Mouse (Mus musculus) neural tube, embryonic 12.5 days (tissue): ENCODE measurements around the gene Acta1. TPM values are rescaled to one million over a fixed set of nuclear protein-coding genes. Genes with fewer than 3 reads are reported as not detected.

Experiments used
- ATAC-seq: fragments of 200-750 bp; cut with Nextera tagmentation; 2 replicates; pipeline ENCODE4 v1.8.0; 2017; ENCODE audit warnings: low read depth, mild to moderate bottlenecking, moderate TSS enrichment, moderate library complexity; ENCODE audit not compliant: low FRiP score
- H3K27ac ChIP-seq: fragments of 300-500 bp; sonication (generic); 2 replicates; pipeline ENCODE4 v1.5.1; 2016
- H3K27me3 ChIP-seq: fragments of 300-500 bp; sonication (generic); replicated peaks from 2 replicates; pipeline ENCODE4 v1.6.1; 2016; ENCODE audit warnings: mild to moderate bottlenecking
- H3K36me3 ChIP-seq: fragments of 300-500 bp; sonication (generic); 2 replicates; pipeline ENCODE4 v1.6.1; 2016; ENCODE audit warnings: mild to moderate bottlenecking
- H3K4me1 ChIP-seq: fragments of 300-500 bp; sonication (generic); 2 replicates; pipeline ENCODE4 v1.6.1; 2016
- H3K4me2 ChIP-seq: fragments of 300-500 bp; sonication (generic); replicated peaks from 2 replicates; pipeline ENCODE4 v1.6.1; 2016; ENCODE audit warnings: mild to moderate bottlenecking
- H3K4me3 ChIP-seq: fragments of 300-500 bp; sonication (generic); 2 replicates; pipeline ENCODE4 v1.5.1; 2016
- H3K9ac ChIP-seq: fragments of 300-500 bp; sonication (generic); 2 replicates; pipeline ENCODE4 v1.6.1; 2016; ENCODE audit warnings: mild to moderate bottlenecking
- H3K9me3 ChIP-seq: fragments of 300-500 bp; sonication (generic); 2 replicates; pipeline ENCODE4 v1.6.1; 2016; ENCODE audit warnings: mild to moderate bottlenecking
- WGBS: fragments of 180-500 bp; shearing (Covaris S2); methylation state at CpG from one replicate; pipeline ENCODE4 v1.1.7; 2016; 5-methylcytosine and 5-hydroxymethylcytosine counted together
- polyA plus RNA-seq: library from polyadenylated mRNA; unstranded; fragments of >200 nt; fragmentation: Nextera tagmentation; extraction: Ambion mirVana; gene quantifications from 2 replicates; pipeline ENCODE4 v1.2.1, GENCODE M21; 2016

The Acta1 gene
- polyA plus RNA-seq, 1 experiment from 2014 or later: 56.3 TPM

DNA sequence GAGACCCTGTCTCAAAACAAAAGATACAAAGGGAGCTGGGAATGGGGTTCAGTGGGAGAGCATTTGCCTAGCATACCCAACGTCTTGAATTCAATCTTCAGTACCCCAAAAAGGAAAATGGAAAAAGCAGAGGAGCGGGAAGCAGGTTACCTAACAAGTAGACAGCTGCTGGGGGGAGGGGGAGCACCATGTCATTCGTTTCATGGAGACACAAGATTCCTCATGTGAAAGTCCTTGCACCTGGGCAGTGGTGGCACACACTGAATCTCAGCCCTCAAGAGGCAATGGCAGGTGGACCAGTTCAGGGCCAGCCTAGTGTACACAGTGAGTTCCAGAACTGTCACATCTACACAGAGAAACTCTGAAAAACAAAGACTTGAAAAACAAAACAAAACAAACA lies 37.2 kb downstream of the Acta1 start:
- Histone ChIP-seq H3K27ac (no peak overlapping the region), H3K9ac (no peak overlapping the region), H3K4me2 (peak overlapping the region; percentile 81; the same call in 1 of the 2 replicates), H3K27me3 (peaks cover 11% of the 10 kb centered on the region; the same call in 1 of the 2 replicates), H3K4me1 (peaks cover 9% of the 10 kb centered on the region), H3K9me3 (no peaks in the 10 kb centered on the region), H3K36me3 (no peaks in the 10 kb centered on the region), H3K4me3 (no peak overlapping the region)
- 70% methylated on average over 3 of the region's 3 CpGs for WGBS
- ATAC-seq: no peak

DNA sequence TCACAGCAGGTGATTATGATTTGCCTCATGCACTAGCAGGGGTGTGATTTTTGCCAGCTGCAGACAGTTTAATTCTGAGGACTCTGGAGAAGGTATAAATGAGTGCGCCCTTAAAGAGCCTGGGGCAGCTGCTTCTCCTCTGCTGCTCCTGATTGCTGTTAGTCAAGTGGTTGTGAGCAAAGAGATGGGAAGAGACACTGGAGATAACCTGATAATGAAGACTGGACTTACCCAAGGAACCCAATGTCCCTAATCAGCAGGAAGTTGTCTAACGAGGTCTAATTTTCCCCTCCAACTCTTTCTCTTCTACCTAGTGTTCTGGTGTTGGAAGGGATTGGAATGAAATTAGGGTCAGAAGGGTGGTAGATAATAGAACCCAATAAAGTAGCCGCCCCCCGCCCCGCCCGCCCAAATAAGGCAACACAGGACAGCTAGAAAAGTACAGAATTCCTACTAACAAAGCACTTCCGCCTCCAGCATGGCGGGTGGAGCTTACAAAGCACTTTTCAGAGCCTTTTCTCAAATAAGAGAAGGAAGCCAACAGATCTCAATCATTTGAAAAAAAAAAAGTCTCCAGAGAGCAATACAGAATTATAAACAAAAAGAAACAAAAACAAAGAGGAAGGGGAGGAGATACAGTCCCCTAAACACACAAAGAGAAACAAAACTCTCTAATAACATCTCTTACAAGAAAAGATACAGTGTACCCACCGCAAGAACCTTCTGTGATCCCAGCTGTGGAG lies 39.6 kb downstream of the Acta1 start:
- H3K9me3 ChIP-seq: no peaks in the 10 kb centered on the region
- no peak overlapping the region for H3K4me2 ChIP-seq
- no peak overlapping the region for H3K4me3 ChIP-seq
- 86% methylated on average over 9 of the region's 9 CpGs for WGBS
- no peaks in the 10 kb centered on the region for H3K36me3 ChIP-seq
- H3K9ac ChIP-seq: no peak overlapping the region
- no peak for ATAC-seq
- H3K27me3 ChIP-seq: no peaks in the 10 kb centered on the region
- peaks cover 17% of the 10 kb centered on the region for H3K4me1 ChIP-seq
- no peak overlapping the region for H3K27ac ChIP-seq

DNA sequence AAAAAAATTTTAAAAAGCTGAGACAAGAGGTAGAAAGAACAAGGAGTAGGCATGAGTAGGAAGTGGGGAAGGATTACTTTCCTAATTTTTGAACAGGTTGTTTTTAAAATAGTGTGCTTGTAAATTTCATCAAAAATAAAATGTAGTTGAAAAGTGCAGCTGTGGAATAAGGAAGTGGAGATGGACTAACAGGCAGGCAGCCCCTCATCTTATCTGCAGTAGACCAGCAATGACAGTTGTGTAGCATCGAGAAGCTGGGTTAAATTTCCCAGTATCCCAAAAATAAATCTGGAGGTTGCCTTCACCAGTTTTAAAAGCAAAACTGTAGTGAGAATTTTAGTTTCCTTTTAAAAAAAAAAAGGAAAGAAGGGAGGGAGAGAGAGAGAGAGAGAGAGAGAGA lies 40.3 kb downstream of the Acta1 start:
- H3K4me2 ChIP-seq: no peak overlapping the region
- H3K27me3 ChIP-seq: no peaks in the 10 kb centered on the region
- no peak overlapping the region for H3K9ac ChIP-seq
- WGBS: 86% methylated on average over 1 of the region's 1 CpGs
- ATAC-seq: no peak
- H3K9me3 ChIP-seq: no peaks in the 10 kb centered on the region
- H3K4me1 ChIP-seq: peaks cover 17% of the 10 kb centered on the region
- H3K4me3 ChIP-seq: no peak overlapping the region
- no peaks in the 10 kb centered on the region for H3K36me3 ChIP-seq
- no peak overlapping the region for H3K27ac ChIP-seq

DNA sequence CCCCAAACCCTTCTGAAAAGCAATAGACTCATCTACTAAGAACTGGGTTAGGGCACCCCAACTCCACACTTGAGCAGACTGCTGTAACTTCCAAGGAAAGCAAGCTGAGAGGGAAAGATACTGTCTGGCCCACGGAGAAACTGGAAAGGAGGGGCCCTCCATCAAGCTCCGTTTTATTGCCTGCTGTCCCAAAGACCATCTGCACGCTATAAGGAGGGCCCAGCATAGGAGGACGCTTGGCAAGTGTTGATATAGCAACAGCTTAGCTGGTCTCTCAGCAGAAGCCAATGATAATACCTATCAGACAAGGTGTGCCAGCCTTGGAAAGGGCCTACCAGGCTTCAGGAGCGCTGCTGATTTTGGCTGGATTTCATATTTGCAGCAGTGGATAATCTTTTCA lies 43.0 kb downstream of the Acta1 start:
- H3K4me1 ChIP-seq: 0 out of 2 replicates have a peak, but pooled peaks cover 8% of the 10 kb centered on the region
- H3K27ac ChIP-seq: no peak overlapping the region
- no peaks in the 10 kb centered on the region for H3K9me3 ChIP-seq
- no peak for ATAC-seq
- no peak overlapping the region for H3K4me3 ChIP-seq
- no peaks in the 10 kb centered on the region for H3K36me3 ChIP-seq
- H3K27me3 ChIP-seq: no peaks in the 10 kb centered on the region
- H3K9ac ChIP-seq: no peak overlapping the region
- no peak overlapping the region for H3K4me2 ChIP-seq
- WGBS: 39% methylated on average over 5 of the region's 5 CpGs

DNA sequence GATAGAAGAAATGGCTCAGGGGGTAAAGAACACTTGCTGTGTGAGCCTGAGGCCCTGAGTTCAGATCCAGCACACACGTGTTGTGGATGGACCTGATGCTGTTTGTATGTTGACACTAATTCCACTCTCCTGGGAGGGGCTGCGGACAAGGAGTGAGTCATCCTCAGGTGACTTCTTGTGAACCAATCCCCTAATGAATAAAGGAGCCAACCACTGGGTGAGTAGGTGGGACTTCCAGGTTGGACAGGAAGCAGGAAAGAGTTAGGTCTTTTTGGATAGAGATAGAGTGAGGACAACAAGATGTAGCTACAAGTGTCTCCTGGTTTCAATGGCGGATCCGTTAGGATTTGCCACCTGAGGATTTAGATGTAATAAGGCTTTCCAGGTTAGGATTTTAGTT lies 45.2 kb downstream of the Acta1 start:
- 85% methylated on average over 4 of the region's 4 CpGs for WGBS
- Histone ChIP-seq H3K27me3 (no peaks in the 10 kb centered on the region), H3K4me1 (0 out of 2 replicates have a peak, but pooled peaks cover 8% of the 10 kb centered on the region), H3K36me3 (no peaks in the 10 kb centered on the region), H3K9me3 (no peaks in the 10 kb centered on the region), H3K27ac (no peak overlapping the region), H3K4me2 (no peak overlapping the region), H3K4me3 (no peak overlapping the region), H3K9ac (no peak overlapping the region)
- no peak for ATAC-seq

DNA sequence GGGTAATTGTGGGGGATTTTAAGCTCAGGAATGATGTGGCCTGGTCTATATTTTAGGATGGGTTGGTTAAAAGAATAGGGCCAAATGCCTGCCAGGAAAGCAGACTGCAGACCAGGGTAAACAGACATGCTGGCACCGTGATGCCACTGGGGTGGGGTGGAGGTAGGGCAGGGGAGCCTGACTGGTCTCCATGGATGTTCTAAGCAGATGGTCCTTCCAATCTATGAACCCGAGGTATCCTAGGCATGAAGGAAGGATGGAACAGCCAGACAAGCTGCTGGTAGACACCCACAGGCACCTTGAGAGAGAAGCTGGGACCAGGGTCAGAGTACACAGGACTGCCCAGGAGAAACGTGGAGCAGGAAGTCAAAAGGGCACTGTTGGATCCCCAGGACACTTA lies 47.0 kb downstream of the Acta1 start:
- Histone ChIP-seq H3K36me3 (no peaks in the 10 kb centered on the region), H3K4me3 (no peak overlapping the region), H3K27ac (no peak overlapping the region), H3K9me3 (no peaks in the 10 kb centered on the region), H3K4me1 (0 out of 2 replicates have a peak, but pooled peaks cover 8% of the 10 kb centered on the region), H3K27me3 (no peaks in the 10 kb centered on the region), H3K9ac (no peak overlapping the region), H3K4me2 (no peak overlapping the region)
- ATAC-seq: no peak
- 60% methylated on average over 3 of the region's 3 CpGs for WGBS

DNA sequence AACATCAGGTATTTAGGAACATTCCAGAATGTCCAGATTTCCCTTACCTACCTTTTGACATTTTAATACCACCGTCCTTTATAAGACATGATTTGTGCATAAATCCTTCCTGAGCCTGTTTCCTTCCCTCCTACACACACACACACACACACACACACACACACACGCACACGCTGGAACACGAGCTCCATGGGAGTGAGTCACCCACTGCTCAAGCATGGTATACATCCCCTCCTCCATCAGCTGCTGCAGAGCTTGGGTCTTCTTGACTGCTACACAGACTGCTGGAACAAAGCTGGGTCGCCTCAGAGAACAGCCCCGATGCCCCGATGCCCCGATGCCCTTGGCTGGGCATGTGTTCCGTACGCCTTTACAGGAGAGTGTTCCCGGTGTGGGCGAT lies 48.0 kb downstream of the Acta1 start:
- H3K4me3 ChIP-seq: no peak overlapping the region
- H3K27ac ChIP-seq: no peak overlapping the region
- 0 out of 2 replicates have a peak, but pooled peaks cover 3% of the 10 kb centered on the region for H3K4me1 ChIP-seq
- H3K4me2 ChIP-seq: no peak overlapping the region
- no peaks in the 10 kb centered on the region for H3K27me3 ChIP-seq
- no peaks in the 10 kb centered on the region for H3K9me3 ChIP-seq
- H3K36me3 ChIP-seq: no peaks in the 10 kb centered on the region
- 95% methylated on average over 12 of the region's 12 CpGs for WGBS
- ATAC-seq: no peak
- no peak overlapping the region for H3K9ac ChIP-seq

DNA sequence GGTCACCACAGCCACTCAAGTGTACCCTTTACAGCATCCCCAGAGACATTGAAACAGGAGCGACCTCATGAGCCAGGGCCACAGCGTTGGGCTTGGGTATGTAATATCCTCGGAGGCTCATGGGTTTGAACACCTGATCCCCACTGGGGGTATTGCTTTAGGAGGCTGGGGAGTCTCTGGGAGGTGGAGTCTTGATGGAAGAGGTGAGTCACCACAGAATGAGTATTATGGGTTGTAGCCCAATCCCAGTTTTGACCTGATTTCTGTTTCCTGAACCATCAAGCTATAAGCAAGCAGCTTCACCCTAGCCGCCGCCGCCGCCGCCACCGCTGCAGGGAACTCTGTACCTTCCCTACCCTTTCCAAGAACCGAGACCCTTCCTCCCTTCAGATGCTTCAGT lies 48.6 kb downstream of the Acta1 start:
- ATAC-seq: no peak
- Histone ChIP-seq H3K4me2 (no peak overlapping the region), H3K36me3 (peaks cover 3% of the 10 kb centered on the region; the same call in 1 of the 2 replicates), H3K27me3 (no peaks in the 10 kb centered on the region), H3K27ac (no peak overlapping the region), H3K9me3 (no peaks in the 10 kb centered on the region), H3K4me1 (no peaks in the 10 kb centered on the region), H3K4me3 (no peak overlapping the region), H3K9ac (no peak overlapping the region)
- 93% methylated on average over 10 of the region's 10 CpGs for WGBS

DNA sequence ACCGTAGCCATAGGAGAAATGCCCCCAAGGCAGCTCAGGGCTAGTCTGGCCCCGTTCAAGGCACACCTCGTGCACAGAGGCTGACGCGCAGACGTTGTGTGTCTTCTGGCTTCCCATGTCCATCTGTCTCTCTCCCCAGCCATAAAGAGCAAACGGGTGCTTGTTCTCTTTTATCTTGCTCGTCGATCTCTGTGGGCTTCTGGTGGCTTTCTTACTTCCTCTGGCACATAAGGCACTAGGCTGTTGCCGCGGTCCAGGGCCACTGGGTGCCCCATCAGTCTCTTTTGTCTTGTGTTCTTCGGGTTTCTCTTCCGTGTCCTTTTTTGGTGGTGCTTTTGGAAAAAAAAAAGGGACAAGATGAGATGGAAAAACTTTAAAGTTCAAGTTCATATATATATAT lies 49.4 kb downstream of the Acta1 start:
- H3K4me3 ChIP-seq: no peak overlapping the region
- 88% methylated on average over 13 of the region's 13 CpGs for WGBS
- no peak overlapping the region for H3K27ac ChIP-seq
- no peaks in the 10 kb centered on the region for H3K4me1 ChIP-seq
- H3K4me2 ChIP-seq: no peak overlapping the region
- no peak for ATAC-seq
- no peaks in the 10 kb centered on the region for H3K9me3 ChIP-seq
- no peak overlapping the region for H3K9ac ChIP-seq
- H3K27me3 ChIP-seq: no peaks in the 10 kb centered on the region
- peaks cover 3% of the 10 kb centered on the region; the same call in 1 of the 2 replicates for H3K36me3 ChIP-seq

DNA sequence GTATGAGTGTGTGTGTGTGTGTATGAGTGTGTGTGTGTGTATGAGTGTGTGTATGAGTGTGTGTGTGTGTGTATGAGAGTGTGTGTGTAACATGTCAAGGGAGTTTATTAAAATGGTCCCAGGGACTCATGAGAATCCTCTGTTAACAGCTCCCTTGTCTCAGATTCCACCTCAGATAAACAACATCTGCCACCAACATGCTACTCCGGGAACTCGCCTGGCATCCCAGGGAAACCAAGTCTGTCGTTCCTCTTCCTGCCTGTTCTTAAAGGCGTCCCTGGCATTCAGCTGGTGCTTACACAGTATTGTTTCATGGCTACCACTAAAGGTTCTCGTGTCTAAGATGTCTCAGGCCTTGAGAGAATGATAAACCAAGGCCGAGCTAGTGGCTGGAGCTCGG lies 50.2 kb downstream of the Acta1 start:
- Histone ChIP-seq H3K4me3 (no peak overlapping the region), H3K27ac (no peak overlapping the region), H3K4me2 (no peak overlapping the region), H3K4me1 (no peaks in the 10 kb centered on the region), H3K36me3 (peaks cover 3% of the 10 kb centered on the region; the same call in 1 of the 2 replicates), H3K9ac (no peak overlapping the region), H3K27me3 (no peaks in the 10 kb centered on the region), H3K9me3 (no peaks in the 10 kb centered on the region)
- no peak for ATAC-seq
- 81% methylated on average over 7 of the region's 7 CpGs for WGBS

DNA sequence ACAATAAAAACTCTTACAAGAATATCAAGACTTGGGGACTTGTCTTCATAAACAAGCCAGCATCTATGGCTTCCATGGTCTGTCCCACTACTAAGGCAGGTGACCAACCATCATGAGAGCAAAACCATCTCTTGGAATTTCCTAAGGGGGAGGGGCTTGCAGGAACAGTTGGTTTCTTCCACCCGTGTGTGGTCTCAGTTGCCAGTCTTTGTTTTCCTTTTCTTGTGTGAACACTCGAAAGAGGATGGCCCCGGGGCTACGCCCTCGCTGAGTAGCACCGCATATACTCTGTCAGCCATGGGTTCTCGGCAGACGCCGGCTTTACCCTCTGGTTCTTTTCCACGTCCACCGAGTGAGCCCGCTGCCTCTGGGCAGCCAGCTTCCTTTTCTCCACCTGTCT lies 52.5 kb downstream of the Acta1 start:
- H3K9me3 ChIP-seq: no peaks in the 10 kb centered on the region
- WGBS: 93% methylated on average over 12 of the region's 12 CpGs
- peaks cover 3% of the 10 kb centered on the region; the same call in 1 of the 2 replicates for H3K36me3 ChIP-seq
- H3K27me3 ChIP-seq: no peaks in the 10 kb centered on the region
- no peak for ATAC-seq
- no peak overlapping the region for H3K27ac ChIP-seq
- H3K4me1 ChIP-seq: no peaks in the 10 kb centered on the region
- H3K4me2 ChIP-seq: no peak overlapping the region
- H3K9ac ChIP-seq: no peak overlapping the region
- no peak overlapping the region for H3K4me3 ChIP-seq
